ENCODE assay signal across 21 mouse cellular contexts in the genomic region with DNA sequence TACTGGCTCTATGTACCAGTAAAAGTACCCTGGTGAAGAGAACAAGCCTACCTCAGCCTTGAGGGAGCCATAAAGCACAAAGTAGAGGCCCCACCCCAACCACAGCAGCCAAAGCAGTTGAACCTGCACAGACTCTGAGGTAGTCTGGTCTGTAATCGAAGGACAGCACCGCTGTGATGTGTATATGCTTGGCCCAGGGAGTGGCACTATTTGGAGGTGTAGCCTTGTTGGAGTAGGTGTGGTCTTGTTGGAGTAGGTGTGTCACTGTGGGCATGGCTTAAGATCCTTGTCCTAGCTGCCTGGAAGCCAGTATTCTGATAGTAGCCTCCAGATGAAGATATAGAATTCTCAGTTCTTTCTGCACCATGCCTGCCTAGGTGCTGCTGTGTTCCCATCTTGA.
"Had no signal": no experiment of that assay in that cellular context is flagged by ENCODE, and none has a peak within 500 bp of the region (broad histone marks: within the 10 kb centered on the region; RNA-seq: fewer than 3 reads in every experiment).

No protein-coding gene starts in this region.

- H3K4me1 ChIP-seq: limb, embryonic 10.5 days; limb, embryonic 13.5 days; midbrain, embryonic 10.5 days; midbrain, embryonic 13.5 days had no signal

- H3K4me2 ChIP-seq: limb, embryonic 13.5 days; lung, embryonic 14.5 days; midbrain, embryonic 13.5 days; neural tube, embryonic 13.5 days had no signal

- H3K4me3 ChIP-seq: limb, embryonic 10.5 days; limb, embryonic 13.5 days; megakaryocyte, embryonic 14.5 days; midbrain, embryonic 10.5 days; midbrain, embryonic 13.5 days; myocyte; neural tube, embryonic 13.5 days had no signal

- ATAC-seq: liver, postnatal 0 days; lung, postnatal 0 days; midbrain, embryonic 13.5 days; midbrain, embryonic 16.5 days had no signal

- H3K36me3 ChIP-seq: limb, embryonic 10.5 days; limb, embryonic 13.5 days; midbrain, embryonic 10.5 days; midbrain, embryonic 13.5 days; neural tube, embryonic 13.5 days had no signal

- DNase-seq: kidney, adult 11 months; kidney, adult 9 months; kidney, postnatal 14 days; kidney, postnatal 4 days; liver; liver, postnatal 0 days; lung, embryonic 14.5 days; right cerebral cortex, postnatal 4 days; thymus, adult 2 months; thymus, postnatal 14 days; thymus, postnatal 4 days had no signal

- H3K9ac ChIP-seq: limb, embryonic 13.5 days; liver, embryonic 14.5 days; liver, postnatal 0 days; lung, embryonic 14.5 days; midbrain, embryonic 13.5 days; neural tube, embryonic 13.5 days had no signal

- H3K27ac ChIP-seq: limb, embryonic 10.5 days; limb, embryonic 13.5 days; liver, embryonic 14.5 days; midbrain, embryonic 10.5 days; midbrain, embryonic 13.5 days; neural tube, embryonic 13.5 days had no signal

- H3K27me3 ChIP-seq: limb, embryonic 13.5 days; midbrain, embryonic 13.5 days; neural tube, embryonic 13.5 days had no signal

- H3K9me3 ChIP-seq: limb, embryonic 10.5 days; limb, embryonic 13.5 days; megakaryocyte, embryonic 14.5 days; midbrain, embryonic 10.5 days; midbrain, embryonic 13.5 days; neural tube, embryonic 13.5 days had no signal
